Mouse (Mus musculus) adrenal gland, postnatal 14 days (tissue): Measurements from ENCODE around the gene Osbpl5. TPM values are rescaled to one million over a fixed set of nuclear protein-coding genes. Genes with fewer than 3 reads are reported as not detected.
"Not testable (repeated sequence)": the region's sequence is repeated elsewhere in the genome, so short reads cannot be mapped to it uniquely, and the experiment has no call there.

Experiments
- DNase-seq: peaks from one replicate; pipeline ENCODE4 v3.0.0; 2021; ENCODE audit warnings: mixed read lengths
- microRNA-seq, 2 experiments: library from miRNA; unstranded; fragments of <30 nt; microRNA quantifications; one replicate each; pipeline ENCODE4 v1.2.0; 2021
- total RNA-seq: library from RNA; stranded (reverse); gene quantifications from 2 replicates; pipeline ENCODE4 v1.2.3, GENCODE M21; 2021

The Osbpl5 gene
- total RNA-seq, 1 experiment from 2014 or later: 26.0 TPM

GRCm38 (mm10) chr7:143643949-143644348 lies 112.8 kb downstream of the Osbpl5 start:
- not testable (repeated sequence) for DNase-seq

Small RNAs within 50 kb of the gene (microRNA-seq; reads per million reads assigned to microRNA genes)
- 0 reads per million in 2 experiments for gene Gm22064

Other genes starting within 250 kb of the Osbpl5 start
- 154 and 166 TPM in 2 replicates for gene Nap1l4, start 207.9 kb downstream of the Osbpl5 start, total RNA-seq
- gene Cars, start 156.9 kb downstream of the Osbpl5 start, total RNA-seq: 49.1 and 57.2 TPM in 2 replicates
- 0.93 and 1.8 TPM in 2 replicates for gene Tnfrsf26, start 128.3 kb downstream of the Osbpl5 start, total RNA-seq
- gene Tnfrsf22, start 107.3 kb downstream of the Osbpl5 start, total RNA-seq: 4.1 and 5.3 TPM in 2 replicates
- gene Tnfrsf23, start 71.1 kb downstream of the Osbpl5 start, total RNA-seq: 2.4 and 3.2 TPM in 2 replicates
- 0.85 and 1.5 TPM in 2 replicates for gene Mrgprg, start 10.0 kb upstream of the Osbpl5 start, total RNA-seq
- 2.1 and 2.7 TPM in 2 replicates for gene Mrgpre, start 27.5 kb upstream of the Osbpl5 start, total RNA-seq
- 12.7 and 16.3 TPM in 2 replicates for gene Nadsyn1, start 65.9 kb upstream of the Osbpl5 start, total RNA-seq
- 498 and 535 TPM in 2 replicates for gene Dhcr7, start 66.2 kb upstream of the Osbpl5 start, total RNA-seq
- not detected in 2 replicates for gene Gm498, start 109.9 kb upstream of the Osbpl5 start, total RNA-seq
- gene Shank2, start 244.9 kb upstream of the Osbpl5 start, total RNA-seq: 3.8 and 5.6 TPM in 2 replicates